Mouse (Mus musculus) hindbrain, postnatal 0 days (tissue): ENCODE measurements at regions not wholly inside any gene's neighbourhood (a gene's known extent, or its start where the extent isn't known, plus 50 kb on each side); places are given as distances from the start of the nearest gene placed in this dataset.

Source experiments
- ATAC-seq: fragments of 200-750 bp; cut with Nextera tagmentation; 2 replicates; pipeline ENCODE4 v1.8.0; 2017; ENCODE audit warnings: mild to moderate bottlenecking, moderate TSS enrichment, moderate library complexity
- DNase-seq: peaks from one replicate; pipeline ENCODE4 v3.0.0-alpha.2; 2015; ENCODE audit warnings: low spot score
- H3K27ac ChIP-seq: fragments of 300-500 bp; sonication (generic); 2 replicates; pipeline ENCODE4 v1.5.1; 2014; ENCODE audit warnings: mild to moderate bottlenecking
- H3K27me3 ChIP-seq: fragments of 300-500 bp; sonication (generic); 2 replicates; pipeline ENCODE4 v1.6.1; 2014; ENCODE audit warnings: low read length, mixed read lengths; ENCODE audit not compliant: insufficient read depth
- H3K36me3 ChIP-seq: fragments of 300-500 bp; sonication (generic); 2 replicates; pipeline ENCODE4 v1.6.1; 2014; ENCODE audit warnings: low read length, mixed read lengths; ENCODE audit not compliant: insufficient read depth
- H3K4me1 ChIP-seq: fragments of 300-500 bp; sonication (generic); 2 replicates; pipeline ENCODE4 v1.6.1; 2014; ENCODE audit warnings: antibody characterized with exemption, low read length, mixed read lengths; ENCODE audit not compliant: insufficient read depth
- H3K4me2 ChIP-seq: fragments of 300-500 bp; sonication (generic); 2 replicates; pipeline ENCODE4 v1.6.1; 2014; ENCODE audit warnings: low read depth, mild to moderate bottlenecking, low read length, moderate library complexity, mixed read lengths
- H3K4me3 ChIP-seq: fragments of 300-500 bp; sonication (generic); 2 replicates; pipeline ENCODE4 v1.5.1; 2014; ENCODE audit warnings: low read length
- H3K9ac ChIP-seq: fragments of 300-500 bp; sonication (generic); replicated peaks from 2 replicates; pipeline ENCODE4 v1.6.1; 2014; ENCODE audit warnings: mild to moderate bottlenecking, low read length, moderate library complexity, mixed read lengths
- H3K9me3 ChIP-seq: fragments of 300-500 bp; sonication (generic); 2 replicates; pipeline ENCODE4 v1.6.1; 2016; ENCODE audit warnings: low read length, mixed read lengths
- CTCF ChIP-seq: IDR thresholded peaks from 2 replicates; pipeline ENCODE4 v1.5.1; 2016; ENCODE audit warnings: antibody characterized with exemption, control low read depth, low read depth
- WGBS: fragments of 180-500 bp; shearing (Covaris S2); extraction: QIAGEN DNeasy Blood & Tissue Kit; methylation state at CpG from one replicate; pipeline ENCODE4 v1.1.7; 2014; 5-methylcytosine and 5-hydroxymethylcytosine counted together

DNA sequence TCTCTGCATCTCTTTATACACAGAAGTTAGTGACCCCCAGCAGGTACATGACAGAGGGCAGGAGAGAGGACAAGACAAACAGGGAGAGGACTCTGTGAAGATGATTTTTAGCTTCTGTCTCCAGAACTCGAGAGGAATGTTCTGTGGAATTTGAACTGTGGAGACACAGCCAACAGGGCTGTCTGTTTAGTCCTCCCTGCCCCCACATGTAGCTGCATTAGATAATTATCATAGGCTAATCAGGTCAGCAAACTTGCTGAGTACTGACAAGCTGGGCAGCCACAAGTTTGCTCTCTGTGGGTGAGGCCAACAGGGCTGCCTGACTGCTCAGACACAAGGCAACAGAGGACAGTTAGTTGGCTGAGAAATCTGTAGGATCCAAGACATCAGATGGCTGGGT lies 329.0 kb upstream of the Zfp462 start:
- no peak for ATAC-seq
- no peaks in the 10 kb centered on the region for H3K9me3 ChIP-seq
- H3K36me3 ChIP-seq, result no peaks in the 10 kb centered on the region
- DNase-seq, result no peak
- H3K4me1 ChIP-seq, result no peaks in the 10 kb centered on the region
- no peak overlapping the region for H3K4me3 ChIP-seq
- H3K27ac ChIP-seq, result no peak overlapping the region
- no peaks in the 10 kb centered on the region for H3K27me3 ChIP-seq
- H3K9ac ChIP-seq, result no peak overlapping the region
- 25% methylated on average over 1 of the region's 1 CpGs for WGBS
- TF ChIP-seq CTCF, result no peak
- H3K4me2 ChIP-seq, result no peak overlapping the region

DNA sequence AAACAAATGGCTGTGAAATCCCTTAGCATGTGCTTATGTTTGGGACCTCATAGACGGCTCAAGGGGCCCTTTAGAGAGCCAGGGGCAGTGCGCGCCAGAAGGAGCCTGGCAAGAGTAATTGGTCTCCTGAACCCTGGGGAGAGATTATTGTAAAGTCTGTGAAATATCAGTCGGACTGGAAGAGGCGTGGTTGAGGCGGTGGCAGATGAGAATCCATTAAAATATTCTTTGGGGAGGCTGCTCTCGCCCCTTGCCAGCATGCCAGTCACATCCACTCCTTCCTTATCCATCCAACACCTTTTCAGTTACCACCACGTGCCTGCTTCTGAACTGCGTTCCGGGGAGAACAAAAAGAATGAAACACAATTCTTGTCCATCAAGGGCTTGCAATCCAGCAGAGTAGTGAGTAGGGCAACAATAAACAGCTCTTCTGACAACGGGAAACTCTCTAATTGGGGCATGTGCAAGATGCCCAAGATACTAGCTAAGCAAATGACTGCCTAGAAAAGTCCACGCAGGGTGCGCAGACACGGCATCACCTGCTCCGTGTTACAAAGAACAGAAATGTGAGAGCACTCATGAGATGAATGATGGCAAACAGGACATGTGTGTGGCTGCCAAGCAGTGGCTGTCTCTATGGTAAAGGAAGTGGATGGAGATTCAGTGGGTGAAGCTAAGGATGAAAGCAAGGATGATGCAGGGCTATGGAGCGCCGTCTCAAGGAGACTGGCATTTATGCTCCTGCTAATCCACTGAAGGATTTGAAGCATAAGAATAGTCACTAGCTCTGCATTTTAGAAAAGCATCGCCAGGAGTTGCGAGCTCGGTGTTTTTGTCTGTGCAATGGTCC lies 320.6 kb upstream of the Zfp462 start:
- Histone ChIP-seq H3K27ac (no peak overlapping the region), H3K36me3 (no peaks in the 10 kb centered on the region), H3K27me3 (no peaks in the 10 kb centered on the region), H3K4me3 (no peak overlapping the region), H3K9ac (no peak overlapping the region), H3K4me1 (peaks cover 4% of the 10 kb centered on the region; the same call in 1 of the 2 replicates), H3K4me2 (0 out of 2 replicates have a peak overlapping the region, but pooled peaks have one; percentile 2), H3K9me3 (no peaks in the 10 kb centered on the region)
- TF ChIP-seq CTCF, result no peak
- no peak for DNase-seq
- ATAC-seq, result no peak
- 46% methylated on average over 20 of the region's 20 CpGs for WGBS

DNA sequence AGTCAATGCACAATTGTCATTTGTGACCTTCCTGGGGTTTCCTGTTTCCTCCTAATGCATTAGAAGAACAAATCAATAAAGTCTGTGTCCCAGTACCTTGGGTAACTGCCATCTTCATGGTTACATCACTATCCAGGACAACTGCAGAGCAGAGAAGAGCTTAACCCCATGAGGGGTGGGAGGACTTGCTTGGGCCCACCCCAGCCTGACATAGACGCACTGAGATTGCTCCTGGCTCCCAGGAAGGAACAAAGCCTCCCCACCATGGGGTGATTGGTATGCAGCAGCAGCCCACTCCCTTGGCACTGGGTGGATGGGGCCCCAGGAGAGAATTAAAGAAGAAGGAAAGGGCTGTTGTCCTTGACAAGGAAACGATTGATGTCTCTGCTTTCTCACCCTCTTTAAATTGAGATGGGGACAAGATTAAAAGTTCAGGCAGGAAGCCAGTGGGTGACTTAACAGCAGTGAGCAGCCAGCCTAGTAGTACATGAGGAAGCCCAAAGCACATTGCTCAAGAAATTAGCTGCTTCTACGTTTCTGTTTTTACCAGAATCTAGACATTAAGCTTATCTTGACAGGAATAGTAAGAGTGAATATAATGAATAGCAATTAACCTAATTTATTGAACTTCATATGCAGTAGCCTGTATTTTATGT lies 307.7 kb upstream of the Zfp462 start:
- WGBS, result 15% methylated on average over 3 of the region's 3 CpGs
- DNase-seq, result peak; percentile 75
- Histone ChIP-seq H3K9ac (no peak overlapping the region), H3K4me2 (no peak overlapping the region), H3K27me3 (no peaks in the 10 kb centered on the region), H3K27ac (peak overlapping the region; percentile 36; the same call in 1 of the 2 replicates), H3K4me3 (no peak overlapping the region), H3K9me3 (no peaks in the 10 kb centered on the region), H3K4me1 (no peaks in the 10 kb centered on the region), H3K36me3 (no peaks in the 10 kb centered on the region)
- peak; percentile 93 for ATAC-seq
- TF ChIP-seq CTCF, result no peak

DNA sequence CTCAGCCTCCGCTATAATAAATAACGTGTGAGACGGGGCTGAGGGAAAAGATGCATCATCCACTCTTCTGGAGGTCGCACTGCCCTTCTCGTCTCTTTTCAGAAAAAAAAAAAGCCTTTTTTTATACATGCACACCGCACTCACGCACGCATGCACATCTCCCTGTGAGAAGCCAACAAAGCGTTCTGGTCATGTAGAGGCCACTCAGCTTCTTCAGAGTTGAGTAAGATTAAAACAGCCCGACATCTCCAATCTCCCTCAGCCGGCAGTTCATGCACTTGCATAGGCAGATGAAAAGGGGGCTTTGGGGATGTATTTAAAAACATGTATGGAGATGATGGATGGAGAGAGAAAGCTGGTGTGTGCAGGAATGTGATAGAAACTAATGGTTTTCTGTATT lies 298.8 kb upstream of the Zfp462 start:
- 0 out of 2 replicates have a peak, but pooled peaks have one; percentile 18 for ATAC-seq
- peak overlapping the region; percentile 37; the same call in 1 of the 2 replicates for H3K27ac ChIP-seq

DNA sequence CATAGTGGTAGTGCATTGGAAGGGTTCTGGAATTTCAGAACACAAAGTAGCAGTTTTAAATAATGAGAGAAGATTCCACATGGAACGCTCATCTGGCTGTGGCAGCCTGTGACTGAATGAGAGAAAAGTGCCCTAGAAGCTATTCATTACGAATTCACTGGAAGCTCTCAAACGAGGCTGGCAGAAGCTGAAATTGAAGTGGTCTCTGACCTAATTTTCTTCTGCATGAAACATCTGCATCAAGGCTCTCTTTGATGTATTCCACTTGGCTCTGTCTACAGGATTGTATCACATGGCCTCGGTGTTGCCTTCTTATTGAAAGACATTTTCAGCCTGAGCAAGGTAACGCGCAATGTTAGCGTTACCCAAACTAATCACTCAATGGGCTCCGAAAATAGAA lies 298.4 kb upstream of the Zfp462 start:
- no peak overlapping the region for H3K4me3 ChIP-seq
- H3K4me1 ChIP-seq, result peaks cover 6% of the 10 kb centered on the region; the same call in 1 of the 2 replicates
- peak; percentile 78 for ATAC-seq
- peak overlapping the region; percentile 37 for H3K27ac ChIP-seq
- WGBS, result 34% methylated on average over 8 of the region's 8 CpGs
- no peak overlapping the region for H3K4me2 ChIP-seq
- H3K36me3 ChIP-seq, result no peaks in the 10 kb centered on the region
- H3K9me3 ChIP-seq, result no peaks in the 10 kb centered on the region
- H3K9ac ChIP-seq, result no peak overlapping the region
- TF ChIP-seq CTCF, result no peak
- H3K27me3 ChIP-seq, result no peaks in the 10 kb centered on the region
- peak; percentile 40 for DNase-seq

More for the DNA sequence above, 298.8 kb upstream of the Zfp462 start:
- no peak overlapping the region for H3K4me2 ChIP-seq
- peak; percentile 10 for DNase-seq
- 73% methylated on average over 11 of the region's 11 CpGs for WGBS
- H3K9ac ChIP-seq, result no peak overlapping the region
- H3K4me3 ChIP-seq, result no peak overlapping the region
- H3K4me1 ChIP-seq, result peaks cover 6% of the 10 kb centered on the region; the same call in 1 of the 2 replicates
- TF ChIP-seq CTCF, result no peak
- H3K27me3 ChIP-seq, result no peaks in the 10 kb centered on the region
- no peaks in the 10 kb centered on the region for H3K36me3 ChIP-seq
- H3K9me3 ChIP-seq, result no peaks in the 10 kb centered on the region

DNA sequence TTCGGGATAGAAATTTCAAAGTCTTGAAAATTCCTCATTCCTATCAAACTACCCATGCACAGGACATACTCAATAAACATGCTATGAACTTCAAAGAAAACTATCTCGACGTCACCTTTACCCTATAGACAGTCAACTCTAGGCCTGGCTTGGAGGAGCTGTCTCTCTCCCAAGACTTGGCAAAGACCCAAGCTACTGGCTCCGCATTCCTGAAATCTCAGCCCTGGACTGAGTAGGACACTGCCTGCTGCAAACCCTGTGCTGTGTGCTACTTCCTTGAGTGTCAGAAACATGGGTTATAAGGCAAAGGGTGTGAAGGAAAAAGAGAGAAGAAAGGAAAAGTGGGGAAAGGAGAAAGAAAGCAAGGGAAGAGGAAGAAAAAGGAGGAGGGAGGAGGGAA lies 296.6 kb upstream of the Zfp462 start:
- no peak for TF ChIP-seq CTCF
- WGBS, result 65% methylated on average over 4 of the region's 4 CpGs
- Histone ChIP-seq H3K4me3 (no peak overlapping the region), H3K36me3 (no peaks in the 10 kb centered on the region), H3K9ac (no peak overlapping the region), H3K4me1 (peaks cover 9% of the 10 kb centered on the region; the same call in 1 of the 2 replicates), H3K4me2 (no peak overlapping the region), H3K27me3 (no peaks in the 10 kb centered on the region), H3K27ac (no peak overlapping the region), H3K9me3 (no peaks in the 10 kb centered on the region)
- ATAC-seq, result no peak
- no peak for DNase-seq
